In the genomic region with DNA sequence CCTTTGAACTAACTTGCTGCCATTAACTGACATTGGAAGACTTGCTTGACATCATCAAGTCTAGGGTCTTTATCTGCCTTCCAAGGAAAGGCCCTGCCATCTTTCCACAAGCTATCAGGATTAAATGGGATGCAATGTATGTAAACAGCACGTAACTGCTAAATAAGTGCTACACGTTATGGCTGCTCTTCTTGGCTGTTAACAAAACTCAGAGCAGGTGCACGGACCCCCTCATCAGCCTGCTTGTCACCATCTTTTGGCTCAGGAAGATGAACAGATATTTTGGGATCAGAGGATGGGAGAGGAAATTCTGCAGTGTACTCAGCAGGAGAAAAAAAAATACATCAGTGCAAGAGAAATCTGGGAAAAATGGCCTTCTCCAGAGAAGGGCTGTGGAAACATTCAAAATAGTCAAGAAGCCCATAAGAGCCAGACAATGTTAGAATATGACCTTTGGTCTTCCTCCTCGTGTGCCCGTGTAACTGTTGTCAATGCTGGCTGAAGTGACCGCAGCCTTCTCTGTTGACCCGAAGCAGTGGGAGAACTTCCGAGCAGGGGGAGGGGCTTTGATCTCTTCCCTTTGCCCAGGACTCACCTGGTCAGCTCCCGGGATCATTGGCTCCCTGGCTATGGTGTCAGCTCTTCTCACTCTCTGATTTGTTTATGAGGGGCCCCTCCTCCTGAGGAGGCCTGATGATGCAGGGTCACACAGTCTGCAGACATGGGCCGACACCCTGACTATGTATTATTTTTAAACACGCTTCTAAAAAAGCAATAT, we compare ENCODE assay signal across 14 mouse cellular contexts.
"Had no signal": no experiment of that assay in that cellular context is flagged by ENCODE, and none has a peak within 500 bp of the region (broad histone marks: within the 10 kb centered on the region; RNA-seq: fewer than 3 reads in every experiment).

No protein-coding gene starts in this region.

- H3K4me3 ChIP-seq: hindbrain, embryonic 15.5 days; limb, embryonic 13.5 days; liver, embryonic 15.5 days; lung, embryonic 15.5 days; megakaryocyte, embryonic 14.5 days; midbrain, embryonic 12.5 days had no signal

- H3K4me1 ChIP-seq: hindbrain, embryonic 15.5 days; limb, embryonic 13.5 days; liver, embryonic 15.5 days; lung, embryonic 15.5 days; megakaryocyte, embryonic 14.5 days; midbrain, embryonic 12.5 days had no signal

- DNase-seq: left cerebral cortex, postnatal 4 days; lung, postnatal 14 days; right cerebral cortex, adult 18-20 months; right cerebral cortex, postnatal 25 days; thymus, adult 2 months; thymus, postnatal 25 days had no signal

- ATAC-seq: intestine, embryonic 16.5 days had no signal

- H3K9ac ChIP-seq: hindbrain, embryonic 15.5 days; limb, embryonic 13.5 days; liver, embryonic 15.5 days; lung, embryonic 15.5 days; midbrain, embryonic 12.5 days had no signal

- H3K4me2 ChIP-seq: hindbrain, embryonic 15.5 days; limb, embryonic 13.5 days; liver, embryonic 15.5 days; lung, embryonic 15.5 days; midbrain, embryonic 12.5 days had no signal

- H3K9me3 ChIP-seq: hindbrain, embryonic 15.5 days; limb, embryonic 13.5 days; liver, embryonic 15.5 days; lung, embryonic 15.5 days; megakaryocyte, embryonic 14.5 days; midbrain, embryonic 12.5 days had no signal

- H3K36me3 ChIP-seq: hindbrain, embryonic 15.5 days; limb, embryonic 13.5 days; liver, embryonic 15.5 days; lung, embryonic 15.5 days; midbrain, embryonic 12.5 days had no signal

- H3K27ac ChIP-seq: hindbrain, embryonic 15.5 days; limb, embryonic 13.5 days; liver, embryonic 15.5 days; lung, embryonic 15.5 days; macrophage; midbrain, embryonic 12.5 days had no signal

- H3K27me3 ChIP-seq: hindbrain, embryonic 15.5 days; limb, embryonic 13.5 days; liver, embryonic 15.5 days; lung, embryonic 15.5 days; midbrain, embryonic 12.5 days had no signal
